Mouse (Mus musculus): ENCODE data around the gene Sema5b.

- TF ChIP-seq CTCF (IDR thresholded peaks at IDR 0.05) (no peak), EP300 (IDR thresholded peaks at IDR 0.05) (no peak)
Observed at GRCm38 (mm10) chr16:35537651-35538050, 3.3 kb upstream of the Sema5b start.
